Mouse (Mus musculus): ENCODE data around the gene Nt5dc2. TPM values are rescaled to one million over a fixed set of nuclear protein-coding genes. Genes with fewer than 3 reads are reported as not detected.

Nt5dc2 gene
- polyA plus RNA-seq, 1 experiment from 2014 or later = 458 TPM

DNA sequence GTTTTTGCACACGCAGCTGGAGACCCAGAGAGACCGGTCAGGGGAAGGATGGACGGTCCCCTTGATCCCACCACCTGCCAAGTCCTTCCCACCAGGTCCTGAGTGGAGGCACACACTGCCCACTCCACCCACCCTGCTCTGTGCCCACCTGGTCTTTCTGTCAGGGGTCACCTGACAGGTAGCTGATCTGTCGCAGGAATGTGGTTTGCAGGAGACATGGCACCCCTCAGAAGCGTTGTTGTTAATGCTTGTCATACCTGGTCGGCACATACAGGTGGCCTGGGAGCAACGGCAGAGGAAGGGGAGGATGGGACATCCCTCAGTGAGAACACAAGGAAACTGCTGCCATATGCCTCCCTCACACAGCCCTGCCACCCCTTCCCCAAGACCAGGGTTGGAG is 30.3 kb downstream of the Nt5dc2 start:
- Histone ChIP-seq H3K4me2 (replicated peaks; ENCODE audit: low read depth, low read length) (no peak overlapping the region), H3K9ac (ENCODE audit: low read depth, low read length) (no peak overlapping the region), H3K27me3 (ENCODE audit: control insufficient read depth, insufficient read depth, low read length) (no peaks in the 10 kb centered on the region), H3K9me3 (ENCODE audit: control insufficient read depth, low read length) (no peaks in the 10 kb centered on the region), H3K4me1 (replicated peaks; ENCODE audit: control insufficient read depth, insufficient read depth, low read length) (no peaks in the 10 kb centered on the region), H3K4me3 (ENCODE audit: low read depth, low read length) (no peak overlapping the region), H3K36me3 (ENCODE audit: control insufficient read depth, insufficient read depth, low read length) (no peaks in the 10 kb centered on the region), H3K27ac (ENCODE audit: low read depth, low read length) (no peak overlapping the region)
- DNase-seq (ENCODE audit: low spot score) (no peak), ATAC-seq (ENCODE audit: low FRiP score) (no peak)
- 91% methylated on average over 7 of the region's 7 CpGs for WGBS

GRCm38 (mm10) chr14:31161638-31162037 is 30.8 kb downstream of the Nt5dc2 start:
- H3K4me1 ChIP-seq (replicated peaks; ENCODE audit: control insufficient read depth, insufficient read depth, low read length) = no peaks in the 10 kb centered on the region
- H3K4me3 ChIP-seq (ENCODE audit: low read depth, low read length) = no peak overlapping the region
- no peak overlapping the region for H3K27ac ChIP-seq (ENCODE audit: low read depth, low read length)
- H3K9ac ChIP-seq (ENCODE audit: low read depth, low read length) = no peak overlapping the region
- 72% methylated on average over 10 of the region's 10 CpGs for WGBS
- no peaks in the 10 kb centered on the region for H3K27me3 ChIP-seq (ENCODE audit: control insufficient read depth, insufficient read depth, low read length)
- ATAC-seq (ENCODE audit: low FRiP score) (no peak), DNase-seq (ENCODE audit: low spot score) (no peak)
- no peak overlapping the region for H3K4me2 ChIP-seq (replicated peaks; ENCODE audit: low read depth, low read length)
- no peaks in the 10 kb centered on the region for H3K36me3 ChIP-seq (ENCODE audit: control insufficient read depth, insufficient read depth, low read length)
- no peaks in the 10 kb centered on the region for H3K9me3 ChIP-seq (ENCODE audit: control insufficient read depth, low read length)

- Histone ChIP-seq H3K4me2 (replicated peaks; ENCODE audit: low read depth, low read length) (no peak overlapping the region), H3K36me3 (ENCODE audit: control insufficient read depth, insufficient read depth, low read length) (no peaks in the 10 kb centered on the region), H3K27ac (ENCODE audit: low read depth, low read length) (no peak overlapping the region), H3K4me1 (replicated peaks; ENCODE audit: control insufficient read depth, insufficient read depth, low read length) (no peaks in the 10 kb centered on the region), H3K9me3 (ENCODE audit: control insufficient read depth, low read length) (no peaks in the 10 kb centered on the region), H3K4me3 (ENCODE audit: low read depth, low read length) (no peak overlapping the region), H3K9ac (ENCODE audit: low read depth, low read length) (no peak overlapping the region), H3K27me3 (ENCODE audit: control insufficient read depth, insufficient read depth, low read length) (no peaks in the 10 kb centered on the region)
- DNase-seq (ENCODE audit: low spot score) = no peak
- WGBS = 85% methylated on average over 8 of the region's 8 CpGs
- ATAC-seq (ENCODE audit: low FRiP score) = no peak
These were observed 33.2 kb downstream of the Nt5dc2 start for GRCm38 (mm10) chr14:31164067-31164466.

- DNase-seq (ENCODE audit: low spot score) (no peak), ATAC-seq (ENCODE audit: low FRiP score) (no peak)
- Histone ChIP-seq H3K4me3 (ENCODE audit: low read depth, low read length) (no peak overlapping the region), H3K4me1 (replicated peaks; ENCODE audit: control insufficient read depth, insufficient read depth, low read length) (no peaks in the 10 kb centered on the region), H3K36me3 (ENCODE audit: control insufficient read depth, insufficient read depth, low read length) (no peaks in the 10 kb centered on the region), H3K4me2 (replicated peaks; ENCODE audit: low read depth, low read length) (no peak overlapping the region), H3K27ac (ENCODE audit: low read depth, low read length) (no peak overlapping the region), H3K9ac (ENCODE audit: low read depth, low read length) (no peak overlapping the region), H3K9me3 (ENCODE audit: control insufficient read depth, low read length) (no peaks in the 10 kb centered on the region), H3K27me3 (ENCODE audit: control insufficient read depth, insufficient read depth, low read length) (no peaks in the 10 kb centered on the region)
- WGBS = 73% methylated on average over 2 of the region's 2 CpGs
These were observed 34.2 kb downstream of the Nt5dc2 start for GRCm38 (mm10) chr14:31165010-31165409.

DNA sequence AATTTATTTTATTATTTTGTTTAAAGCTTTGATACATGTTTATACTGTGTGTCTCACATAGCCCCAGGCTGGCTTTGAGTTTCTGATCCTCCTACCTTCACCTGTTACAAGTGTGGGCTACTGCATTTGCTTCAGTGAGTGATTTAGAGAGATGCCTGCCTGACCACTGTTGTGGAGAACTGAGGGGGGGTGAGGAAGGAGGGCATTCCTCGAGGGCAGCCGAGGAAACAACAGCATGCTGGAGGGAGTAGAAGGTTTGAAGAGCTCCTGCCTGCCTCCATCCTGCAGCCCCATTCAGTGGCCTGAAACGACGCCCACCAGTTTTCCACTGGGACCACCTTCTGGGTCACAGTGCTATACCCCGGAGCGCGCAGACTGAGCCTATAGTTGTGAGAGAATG is 34.6 kb downstream of the Nt5dc2 start:
- H3K27ac ChIP-seq (ENCODE audit: low read depth, low read length) = no peak overlapping the region
- H3K9me3 ChIP-seq (ENCODE audit: control insufficient read depth, low read length) = no peaks in the 10 kb centered on the region
- ATAC-seq (ENCODE audit: low FRiP score) = no peak
- H3K4me2 ChIP-seq (replicated peaks; ENCODE audit: low read depth, low read length) = no peak overlapping the region
- 48% methylated on average over 7 of the region's 7 CpGs for WGBS
- no peaks in the 10 kb centered on the region for H3K4me1 ChIP-seq (replicated peaks; ENCODE audit: control insufficient read depth, insufficient read depth, low read length)
- H3K9ac ChIP-seq (ENCODE audit: low read depth, low read length) = no peak overlapping the region
- no peak for DNase-seq (ENCODE audit: low spot score)
- no peaks in the 10 kb centered on the region for H3K27me3 ChIP-seq (ENCODE audit: control insufficient read depth, insufficient read depth, low read length)
- no peak overlapping the region for H3K4me3 ChIP-seq (ENCODE audit: low read depth, low read length)
- H3K36me3 ChIP-seq (ENCODE audit: control insufficient read depth, insufficient read depth, low read length) = peaks cover 1% of the 10 kb centered on the region; the same call in 1 of the 2 replicates

GRCm38 (mm10) chr14:31165991-31166630 is 35.3 kb downstream of the Nt5dc2 start:
- H3K4me2 ChIP-seq (replicated peaks; ENCODE audit: low read depth, low read length) = no peak overlapping the region
- H3K27ac ChIP-seq (ENCODE audit: low read depth, low read length) = no peak overlapping the region
- ATAC-seq (ENCODE audit: low FRiP score) = no peak
- H3K36me3 ChIP-seq (ENCODE audit: control insufficient read depth, insufficient read depth, low read length) = peaks cover 8% of the 10 kb centered on the region; the same call in 1 of the 2 replicates
- no peak for DNase-seq (ENCODE audit: low spot score)
- no peaks in the 10 kb centered on the region for H3K4me1 ChIP-seq (replicated peaks; ENCODE audit: control insufficient read depth, insufficient read depth, low read length)
- H3K9me3 ChIP-seq (ENCODE audit: control insufficient read depth, low read length) = no peaks in the 10 kb centered on the region
- H3K9ac ChIP-seq (ENCODE audit: low read depth, low read length) = no peak overlapping the region
- WGBS = 51% methylated on average over 9 of the region's 10 CpGs
- H3K27me3 ChIP-seq (ENCODE audit: control insufficient read depth, insufficient read depth, low read length) = no peaks in the 10 kb centered on the region
- no peak overlapping the region for H3K4me3 ChIP-seq (ENCODE audit: low read depth, low read length)

- Histone ChIP-seq H3K27me3 (ENCODE audit: control insufficient read depth, insufficient read depth, low read length) (no peaks in the 10 kb centered on the region), H3K27ac (ENCODE audit: low read depth, low read length) (no peak overlapping the region), H3K36me3 (ENCODE audit: control insufficient read depth, insufficient read depth, low read length) (peaks cover 14% of the 10 kb centered on the region; the same call in 1 of the 2 replicates), H3K4me1 (replicated peaks; ENCODE audit: control insufficient read depth, insufficient read depth, low read length) (no peaks in the 10 kb centered on the region), H3K9ac (ENCODE audit: low read depth, low read length) (no peak overlapping the region), H3K4me2 (replicated peaks; ENCODE audit: low read depth, low read length) (no peak overlapping the region), H3K4me3 (ENCODE audit: low read depth, low read length) (no peak overlapping the region), H3K9me3 (ENCODE audit: control insufficient read depth, low read length) (no peaks in the 10 kb centered on the region)
- 78% methylated on average over 9 of the region's 9 CpGs for WGBS
- ATAC-seq (ENCODE audit: low FRiP score) = no peak
- DNase-seq (ENCODE audit: low spot score) = no peak
These were observed 36.0 kb downstream of the Nt5dc2 start for GRCm38 (mm10) chr14:31166827-31167226.

DNA sequence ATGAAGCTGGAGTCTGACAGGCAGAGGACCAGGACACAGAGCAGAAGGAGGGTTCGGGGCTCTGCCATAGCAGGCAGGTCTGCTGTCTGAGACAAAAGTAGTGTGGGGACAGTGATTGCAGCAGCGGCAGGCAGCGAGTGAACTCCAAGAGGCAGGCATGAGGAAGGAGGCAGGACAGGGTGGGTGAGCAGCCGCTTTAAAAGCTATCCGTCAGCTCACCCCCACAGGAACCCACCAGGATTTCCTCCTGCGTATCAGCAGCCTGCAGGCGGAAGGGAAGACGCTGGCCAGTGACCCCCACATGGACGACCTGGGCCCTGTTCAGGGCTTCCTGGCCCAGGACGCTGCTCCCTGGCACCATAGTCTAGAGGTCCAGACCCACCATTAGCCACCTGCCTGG is 37.6 kb downstream of the Nt5dc2 start, which contains the start of gene Stab1:
TSS of gene Stab1 (minus strand) at position 217 of the 400 bp plus-strand sequence.
- H3K4me3 ChIP-seq (ENCODE audit: low read depth, low read length) = 0 out of 2 replicates have a peak within 1 kb of the TSS, but pooled peaks have one; percentile 0

DNA sequence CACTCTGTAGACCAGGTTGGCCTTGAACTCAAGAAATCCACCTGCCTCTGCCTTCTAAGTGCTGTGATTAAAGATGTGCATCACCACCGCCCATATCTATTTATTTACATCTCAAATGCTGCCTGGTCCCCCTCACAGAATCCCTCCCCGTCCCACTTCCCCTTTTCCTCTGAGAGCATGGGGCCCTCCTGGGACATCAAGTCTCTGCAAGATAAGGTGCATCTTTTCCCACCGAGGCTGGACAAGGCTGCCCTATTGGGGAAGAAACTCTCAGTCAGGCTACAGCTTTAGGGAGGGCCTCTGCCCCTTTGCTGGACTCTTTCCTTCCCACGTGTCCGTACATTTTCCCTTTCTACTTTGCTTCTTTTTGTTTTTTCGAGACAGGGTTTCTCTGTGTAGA is 38.7 kb downstream of the Nt5dc2 start:
- Histone ChIP-seq H3K36me3 (ENCODE audit: control insufficient read depth, insufficient read depth, low read length) (peaks cover 30% of the 10 kb centered on the region), H3K9me3 (ENCODE audit: control insufficient read depth, low read length) (no peaks in the 10 kb centered on the region)

More for the DNA sequence above, 37.6 kb downstream of the Nt5dc2 start, which contains the start of gene Stab1:
- WGBS = 66% methylated on average over 10 of the region's 10 CpGs
- peak within 1 kb of the TSS; percentile 5; the same call in 1 of the 2 replicates for H3K4me2 ChIP-seq (replicated peaks; ENCODE audit: low read depth, low read length)
- H3K9ac ChIP-seq (ENCODE audit: low read depth, low read length) = peak within 1 kb of the TSS; percentile 7; the same call in 1 of the 2 replicates
- peaks cover 23% of the 10 kb centered on the region for H3K36me3 ChIP-seq (ENCODE audit: control insufficient read depth, insufficient read depth, low read length)
- DNase-seq (ENCODE audit: low spot score) = no peak
- H3K27ac ChIP-seq (ENCODE audit: low read depth, low read length) = no peak within 1 kb of the TSS
- H3K4me1 ChIP-seq (replicated peaks; ENCODE audit: control insufficient read depth, insufficient read depth, low read length) = no peaks in the 10 kb centered on the region
- ATAC-seq (ENCODE audit: low FRiP score) = no peak
- H3K27me3 ChIP-seq (ENCODE audit: control insufficient read depth, insufficient read depth, low read length) = no peaks in the 10 kb centered on the region
- no peaks in the 10 kb centered on the region for H3K9me3 ChIP-seq (ENCODE audit: control insufficient read depth, low read length)

More for the DNA sequence above, 38.7 kb downstream of the Nt5dc2 start:
- 89% methylated on average over 6 of the region's 6 CpGs for WGBS
- no peaks in the 10 kb centered on the region for H3K4me1 ChIP-seq (replicated peaks; ENCODE audit: control insufficient read depth, insufficient read depth, low read length)
- no peak for ATAC-seq (ENCODE audit: low FRiP score)
- no peak overlapping the region for H3K4me2 ChIP-seq (replicated peaks; ENCODE audit: low read depth, low read length)
- no peak overlapping the region for H3K9ac ChIP-seq (ENCODE audit: low read depth, low read length)
- no peak overlapping the region for H3K27ac ChIP-seq (ENCODE audit: low read depth, low read length)
- H3K4me3 ChIP-seq (ENCODE audit: low read depth, low read length) = no peak overlapping the region
- DNase-seq (ENCODE audit: low spot score) = no peak
- no peaks in the 10 kb centered on the region for H3K27me3 ChIP-seq (ENCODE audit: control insufficient read depth, insufficient read depth, low read length)
